Mouse (Mus musculus) adrenal gland, postnatal 10 days (tissue): Measurements from ENCODE around the gene Gm21954. TPM values are rescaled to one million over a fixed set of nuclear protein-coding genes. Genes with fewer than 3 reads are reported as not detected.

Experiments
- DNase-seq: peaks from one replicate; pipeline ENCODE4 v3.0.0; 2021; ENCODE audit warnings: mixed read lengths
- long read RNA-seq, 2 experiments: library from polyadenylated mRNA; stranded (forward); transcript quantifications; one replicate each; pipeline ENCODE4 v2.0.0; 2021
- total RNA-seq, 2 experiments: library from RNA; stranded (reverse); gene quantifications; 2 replicates each; pipeline ENCODE4 v1.2.3; 2021

Gene Gm21954
- not detected for total RNA-seq
- long read RNA-seq, experiment 1, partial matches to known transcripts, result 0 of 2 reads
- long read RNA-seq, experiment 1, other reads (novel, unspliced or antisense), result 2 of 2 reads
- long read RNA-seq, experiment 2, result 0 reads

GRCm38 (mm10) chr3:55472110-55472509 is at the start of gene Gm21954:
Gm21954 (minus strand) TSS chr3:55472210.
- DNase-seq, result no peak

- DNase-seq, result no peak
These were observed 49.8 kb upstream of the Gm21954 start for GRCm38 (mm10) chr3:55521776-55522175.

GRCm38 (mm10) chr3:55520240-55521180 is 48.5 kb upstream of the Gm21954 start:
- DNase-seq, result peak; percentile 80

GRCm38 (mm10) chr3:55517454-55518014 is 45.5 kb upstream of the Gm21954 start:
- DNase-seq, result no peak

- DNase-seq, result no peak
These were observed 44.0 kb upstream of the Gm21954 start for GRCm38 (mm10) chr3:55515966-55516365.

GRCm38 (mm10) chr3:55511658-55512057 is 39.6 kb upstream of the Gm21954 start:
- DNase-seq, result no peak

GRCm38 (mm10) chr3:55510198-55510597 is 38.2 kb upstream of the Gm21954 start:
- no peak for DNase-seq

- no peak for DNase-seq
These were observed 27.3 kb upstream of the Gm21954 start for GRCm38 (mm10) chr3:55499298-55499697.

GRCm38 (mm10) chr3:55496462-55496941 is 24.5 kb upstream of the Gm21954 start:
- DNase-seq, result no peak

GRCm38 (mm10) chr3:55495866-55496265 is 23.9 kb upstream of the Gm21954 start:
- no peak for DNase-seq

- no peak for DNase-seq
These were observed 23.2 kb upstream of the Gm21954 start for GRCm38 (mm10) chr3:55495231-55495630.

GRCm38 (mm10) chr3:55494348-55494747 is 22.3 kb upstream of the Gm21954 start:
- no peak for DNase-seq

GRCm38 (mm10) chr3:55492021-55492420 is 20.0 kb upstream of the Gm21954 start:
- no peak for DNase-seq

- DNase-seq, result no peak
These were observed 17.4 kb upstream of the Gm21954 start for GRCm38 (mm10) chr3:55489231-55489990.

GRCm38 (mm10) chr3:55483328-55483727 is 11.3 kb upstream of the Gm21954 start:
- no peak for DNase-seq

- no peak for DNase-seq
These were observed 9.1 kb upstream of the Gm21954 start for GRCm38 (mm10) chr3:55481140-55481539.

- DNase-seq, result no peak
These were observed 7.3 kb upstream of the Gm21954 start for GRCm38 (mm10) chr3:55479306-55479705.

GRCm38 (mm10) chr3:55476694-55477093 is 4.7 kb upstream of the Gm21954 start:
- DNase-seq, result no peak

GRCm38 (mm10) chr3:55473146-55473545 is 1.1 kb upstream of the Gm21954 start:
- DNase-seq, result no peak

GRCm38 (mm10) chr3:55466348-55466747 is 5.7 kb downstream of the Gm21954 start:
- DNase-seq, result no peak

- DNase-seq, result no peak
These were observed 6.2 kb downstream of the Gm21954 start for GRCm38 (mm10) chr3:55465785-55466184.

GRCm38 (mm10) chr3:55464226-55464625 is 7.8 kb downstream of the Gm21954 start:
- DNase-seq, result no peak
